Mouse (Mus musculus) Patski (cell line): ENCODE measurements around the gene Itgb1bp2. TPM values are rescaled to one million over a fixed set of nuclear protein-coding genes. Genes with fewer than 3 reads are reported as not detected.
"Not testable (repeated sequence)": the region's sequence is repeated elsewhere in the genome, so short reads cannot be mapped to it uniquely, and the experiment has no call there.

ENCODE experiments used
- ATAC-seq: fragments of 100-300 bp; one replicate; pipeline ENCODE4 v1.8.0; 2021
- CTCF ChIA-PET: fragments of 350-600 bp; sonication (Branson Sonifier 250); formaldehyde crosslinking; loops from one replicate; lab custom pipeline; 2022; ENCODE audit warnings: inconsistent platforms; lab: Charles Lee
- POLR2A ChIA-PET: fragments of 350-600 bp; sonication (Branson Sonifier 250); formaldehyde crosslinking; loops from one replicate; lab custom pipeline; 2022; ENCODE audit warnings: antibody characterized with exemption, inconsistent platforms; lab: Charles Lee
- DNase-seq: peaks from one replicate; pipeline ENCODE4 v3.0.0-alpha.2; 2011; ENCODE audit warnings: low read depth, low spot score
- H3K27me3 ChIP-seq: fragments of 371-371 bp; one replicate; pipeline ENCODE4 v1.5.1; 2021
- CTCF ChIP-seq: fragments of 100-300 bp; IDR thresholded peaks from one replicate; pipeline ENCODE4 v1.5.1; 2021
- in situ Hi-C: fragments of 300-500 bp; cut with MboI; formaldehyde crosslinking; loops from 3 replicates; pipeline ENCODE4 v1.11.1; 2018; ENCODE audit warnings: low pct_unique_long_range_greater_than_20kb, mixed read lengths
- polyA plus RNA-seq: library from polyadenylated mRNA; unstranded; gene quantifications from one replicate; pipeline ENCODE4 v1.2.3, GENCODE M21; 2021

The Itgb1bp2 gene
- polyA plus RNA-seq, 1 experiment from 2014 or later, result 0.36 TPM

- TF ChIP-seq CTCF, result no peak
- peaks cover 10% of the 10 kb centered on the region for H3K27me3 ChIP-seq
- ATAC-seq, result no peak
Measured at GRCm38 (mm10) chrX:101451147-101451546, 2.3 kb downstream of the Itgb1bp2 start.

GRCm38 (mm10) chrX:101451591-101451990, 2.7 kb downstream of the Itgb1bp2 start:
- in situ Hi-C loops, result no loop called here
- DNase-seq, result no peak
- ATAC-seq, result no peak
- CTCF ChIA-PET, result interaction anchor here (1.1 kb wide), 1 partner anchor 19 kb away, joined by 4 read pairs; no protein-coding TSS in a partner anchor
- peaks cover 10% of the 10 kb centered on the region for H3K27me3 ChIP-seq
- TF ChIP-seq CTCF, result no peak
- POLR2A ChIA-PET, result no interaction called here

More at GRCm38 (mm10) chrX:101451147-101451546, 2.3 kb downstream of the Itgb1bp2 start:
- POLR2A ChIA-PET, result no interaction called here
- in situ Hi-C loops, result no loop called here
- DNase-seq, result no peak
- CTCF ChIA-PET, result no interaction called here

GRCm38 (mm10) chrX:101472202-101472601, 23.3 kb downstream of the Itgb1bp2 start:
- TF ChIP-seq CTCF, result no peak
- ATAC-seq (peak; percentile 65), DNase-seq (no peak)
- peaks cover 9% of the 10 kb centered on the region for H3K27me3 ChIP-seq
- POLR2A ChIA-PET, result no interaction called here
- CTCF ChIA-PET, result no interaction called here
- in situ Hi-C loops, result no loop called here

- POLR2A ChIA-PET, result no interaction called here
- ATAC-seq, result no peak
- peaks cover 6% of the 10 kb centered on the region for H3K27me3 ChIP-seq
- no peak for DNase-seq
- no peak for TF ChIP-seq CTCF
- in situ Hi-C loops, result no loop called here
- CTCF ChIA-PET, result no interaction called here
Measured at GRCm38 (mm10) chrX:101481604-101482350, 32.9 kb downstream of the Itgb1bp2 start.

GRCm38 (mm10) chrX:101486487-101487152, 37.7 kb downstream of the Itgb1bp2 start:
- peak; percentile 68 for TF ChIP-seq CTCF
- CTCF ChIA-PET, result interaction anchor here (1.0 to 1.5 kb wide), 4 partner anchors 12 to 355 kb away, joined by 3 to 4 read pairs (median 3); no protein-coding TSS in a partner anchor
- H3K27me3 ChIP-seq, DNase-seq, ATAC-seq, in situ Hi-C loops, POLR2A ChIA-PET: not testable (repeated sequence)

Other genes starting within 250 kb of the Itgb1bp2 start
- gene Snx12, start 226.5 kb upstream of the Itgb1bp2 start, polyA plus RNA-seq, result 75.1 TPM
- 32.6 TPM for gene Foxo4, start 194.6 kb upstream of the Itgb1bp2 start, polyA plus RNA-seq
- not detected for gene Gm614, start 185.1 kb upstream of the Itgb1bp2 start, polyA plus RNA-seq
- gene Il2rg, start 180.8 kb upstream of the Itgb1bp2 start, polyA plus RNA-seq, result 0.13 TPM
- not detected for gene Gm20489, start 180.1 kb upstream of the Itgb1bp2 start, polyA plus RNA-seq
- gene Med12, start 175.1 kb upstream of the Itgb1bp2 start, polyA plus RNA-seq, result 57.5 TPM
- gene Nlgn3, start 149.9 kb upstream of the Itgb1bp2 start, polyA plus RNA-seq, result 0.09 TPM
- gene Gjb1, start 72.7 kb upstream of the Itgb1bp2 start, polyA plus RNA-seq, result 0.18 TPM
- 60.5 TPM for gene Zmym3, start 28.2 kb upstream of the Itgb1bp2 start, polyA plus RNA-seq
- 278 TPM for gene Nono, start 19.8 kb upstream of the Itgb1bp2 start, polyA plus RNA-seq
- gene Taf1, start 83.6 kb downstream of the Itgb1bp2 start, polyA plus RNA-seq, result 59.5 TPM
- gene Ogt, start 191.0 kb downstream of the Itgb1bp2 start, polyA plus RNA-seq, result 116 TPM